Mouse (Mus musculus) myocyte (in vitro differentiated cells): ENCODE measurements around the gene Klhl9. TPM values are rescaled to one million over a fixed set of nuclear protein-coding genes. Genes with fewer than 3 reads are reported as not detected.

Experiments
- H3K27me3 ChIP-seq: one replicate; pipeline ENCODE4 v1.6.1; 2011; ENCODE audit not compliant: control insufficient read depth, insufficient read depth, insufficient read length
- H3K36me3 ChIP-seq: one replicate; pipeline ENCODE4 v1.6.1; 2011; ENCODE audit not compliant: control insufficient read depth, insufficient read depth
- H3K4me2 ChIP-seq: one replicate; pipeline ENCODE4 v1.6.1; 2011; ENCODE audit warnings: low read depth, control low read depth
- H3K4me3 ChIP-seq: one replicate; pipeline ENCODE4 v1.5.1; 2011; ENCODE audit warnings: mild to moderate bottlenecking, control low read depth, moderate library complexity
- H3K79me2 ChIP-seq: one replicate; pipeline ENCODE4 v1.6.1; 2011; ENCODE audit not compliant: control insufficient read depth, insufficient read depth
- H3ac ChIP-seq: one replicate; pipeline ENCODE4 v1.6.1; 2011; ENCODE audit not compliant: control insufficient read depth, insufficient read length
- CEBPB ChIP-seq: IDR thresholded peaks from 2 replicates; pipeline ENCODE4 v1.6.1; 2011; ENCODE audit warnings: mild to moderate bottlenecking, moderate library complexity; ENCODE audit not compliant: poor library complexity, insufficient read depth, severe bottlenecking
- E2F4 ChIP-seq: IDR thresholded peaks from one replicate; pipeline ENCODE4 v1.6.1; 2011; ENCODE audit warnings: mild to moderate bottlenecking, control low read depth, moderate library complexity; ENCODE audit not compliant: insufficient read depth
- MAX ChIP-seq: IDR thresholded peaks from one replicate; pipeline ENCODE4 v1.6.1; 2011; ENCODE audit warnings: low read depth, mild to moderate bottlenecking, control low read depth
- MYOD1 ChIP-seq, 3 experiments: IDR thresholded peaks; one replicate each; pipeline ENCODE4 v1.6.1; 2011; ENCODE audit warnings: control low read depth in 2 of 3, low read depth in 2 of 3, mild to moderate bottlenecking in 2 of 3, moderate library complexity in 1 of 3; ENCODE audit not compliant: insufficient read length in 2 of 3, control insufficient read depth in 1 of 3
- MYOG ChIP-seq, 3 experiments: IDR thresholded peaks; one replicate each; pipeline ENCODE4 v1.6.1; 2011; ENCODE audit warnings: control low read depth in 2 of 3, low read depth in 2 of 3, mild to moderate bottlenecking in 2 of 3; ENCODE audit not compliant: insufficient read length in 2 of 3, control insufficient read depth in 1 of 3, insufficient read depth in 1 of 3
- POLR2A ChIP-seq: IDR thresholded peaks from one replicate; pipeline ENCODE4 v1.6.1; 2011; ENCODE audit warnings: low read depth, mild to moderate bottlenecking, control low read depth, moderate library complexity; ENCODE audit not compliant: insufficient read length
- POLR2AphosphoS2 ChIP-seq: IDR thresholded peaks from one replicate; pipeline ENCODE4 v1.6.1; 2011; ENCODE audit warnings: low read depth, control low read depth; ENCODE audit not compliant: insufficient read length
- REST ChIP-seq: IDR thresholded peaks from one replicate; pipeline ENCODE4 v1.6.1; 2011; ENCODE audit warnings: mild to moderate bottlenecking, control low read depth, moderate library complexity; ENCODE audit not compliant: insufficient read depth, insufficient read length
- SRF ChIP-seq: IDR thresholded peaks from one replicate; pipeline ENCODE4 v1.6.1; 2011; ENCODE audit warnings: low read depth; ENCODE audit not compliant: control insufficient read depth, insufficient read length
- TCF12 ChIP-seq: IDR thresholded peaks from one replicate; pipeline ENCODE4 v1.6.1; 2011; ENCODE audit warnings: mild to moderate bottlenecking, control low read depth; ENCODE audit not compliant: poor library complexity, insufficient read depth, severe bottlenecking
- TCF3 ChIP-seq: IDR thresholded peaks from one replicate; pipeline ENCODE4 v1.6.1; 2011; ENCODE audit warnings: low read depth, control low read depth; ENCODE audit not compliant: insufficient read length
- USF1 ChIP-seq: IDR thresholded peaks from one replicate; pipeline ENCODE4 v1.6.1; 2011; ENCODE audit warnings: low read depth, mild to moderate bottlenecking, control low read depth, moderate library complexity
- polyA plus RNA-seq: library from polyadenylated mRNA; unstranded; fragments of >200 nt; fragmentation: generic; extraction: Trizol; gene quantifications from one replicate; pipeline ENCODE4 v1.2.1, GENCODE M21; 2012; ENCODE audit warnings: missing spikeins

Klhl9 gene
- polyA plus RNA-seq, 1 experiment: 12.0 TPM

- no peak for TF ChIP-seq MYOG (IDR thresholded peaks at IDR 0.05; ENCODE audit: control insufficient read depth in 1 of 3, insufficient read depth in 1 of 3, insufficient read length in 2 of 3, low read depth in 2 of 3)
- TF ChIP-seq USF1: no peak
- TF ChIP-seq SRF: no peak
- no peak for TF ChIP-seq REST
- TF ChIP-seq MYOD1 (IDR thresholded peaks at IDR 0.05; ENCODE audit: control insufficient read depth in 1 of 3, insufficient read length in 2 of 3, low read depth in 2 of 3): no peak
- TF ChIP-seq TCF12: no peak
- TF ChIP-seq CEBPB: no peak
- no peak for TF ChIP-seq TCF3
- no peak for TF ChIP-seq POLR2AphosphoS2
- no peak for TF ChIP-seq POLR2A
- no peak for TF ChIP-seq E2F4
- no peak for TF ChIP-seq MAX
Measured at GRCm38 (mm10) chr4:88739036-88739435, 16.8 kb upstream of the Klhl9 start.

GRCm38 (mm10) chr4:88738480-88738879 lies 16.2 kb upstream of the Klhl9 start:
- TF ChIP-seq TCF12 (no peak), MAX (no peak), POLR2AphosphoS2 (no peak), MYOD1 (IDR thresholded peaks at IDR 0.05; ENCODE audit: control insufficient read depth in 1 of 3, insufficient read length in 2 of 3, low read depth in 2 of 3) (no peak), CEBPB (no peak), SRF (no peak)
- no peak overlapping the region for H3K4me3 ChIP-seq
- H3K36me3 ChIP-seq: no peaks in the 10 kb centered on the region

More at GRCm38 (mm10) chr4:88739036-88739435, 16.8 kb upstream of the Klhl9 start:
- H3K4me2 ChIP-seq: no peak overlapping the region
- H3K27me3 ChIP-seq: no peaks in the 10 kb centered on the region
- H3K4me3 ChIP-seq: no peak overlapping the region
- H3ac ChIP-seq: no peak overlapping the region
- no peaks in the 10 kb centered on the region for H3K36me3 ChIP-seq
- H3K79me2 ChIP-seq: no peaks in the 10 kb centered on the region

GRCm38 (mm10) chr4:88727324-88727723 lies 5.1 kb upstream of the Klhl9 start:
- TF ChIP-seq POLR2AphosphoS2 (no peak), TCF12 (no peak), REST (no peak), MYOD1 (IDR thresholded peaks at IDR 0.05; ENCODE audit: control insufficient read depth in 1 of 3, insufficient read length in 2 of 3, low read depth in 2 of 3) (no peak), SRF (no peak), POLR2A (no peak), TCF3 (no peak), CEBPB (no peak), USF1 (no peak), MAX (no peak)
- H3K4me2 ChIP-seq: no peak overlapping the region
- no peaks in the 10 kb centered on the region for H3K36me3 ChIP-seq
- no peak overlapping the region for H3K4me3 ChIP-seq
- H3ac ChIP-seq: no peak overlapping the region
- H3K79me2 ChIP-seq: no peaks in the 10 kb centered on the region
- no peaks in the 10 kb centered on the region for H3K27me3 ChIP-seq

More at GRCm38 (mm10) chr4:88738480-88738879, 16.2 kb upstream of the Klhl9 start:
- H3K27me3 ChIP-seq: no peaks in the 10 kb centered on the region
- H3K4me2 ChIP-seq: no peak overlapping the region
- H3ac ChIP-seq: no peak overlapping the region
- no peaks in the 10 kb centered on the region for H3K79me2 ChIP-seq

- H3K79me2 ChIP-seq: peaks cover 3% of the 10 kb centered on the region
- H3K27me3 ChIP-seq: no peaks in the 10 kb centered on the region
- H3K4me3 ChIP-seq: no peak overlapping the region
- H3K4me2 ChIP-seq: no peak overlapping the region
- H3K36me3 ChIP-seq: no peaks in the 10 kb centered on the region
- no peak overlapping the region for H3ac ChIP-seq
- TF ChIP-seq TCF12: no peak
- no peak for TF ChIP-seq POLR2AphosphoS2
- TF ChIP-seq SRF: no peak
- TF ChIP-seq POLR2A: no peak
- TF ChIP-seq REST: no peak
- TF ChIP-seq MYOD1 (IDR thresholded peaks at IDR 0.05; ENCODE audit: control insufficient read depth in 1 of 3, insufficient read length in 2 of 3, low read depth in 2 of 3): no peak
- no peak for TF ChIP-seq TCF3
- no peak for TF ChIP-seq USF1
Measured at GRCm38 (mm10) chr4:88726727-88727126, 4.5 kb upstream of the Klhl9 start.

GRCm38 (mm10) chr4:88723497-88724090 lies 1.3 kb upstream of the Klhl9 start:
- TF ChIP-seq REST (no peak), MYOG (IDR thresholded peaks at IDR 0.05; ENCODE audit: control insufficient read depth in 1 of 3, insufficient read depth in 1 of 3, insufficient read length in 2 of 3, low read depth in 2 of 3) (no peak), CEBPB (no peak), TCF12 (no peak), MYOD1 (IDR thresholded peaks at IDR 0.05; ENCODE audit: control insufficient read depth in 1 of 3, insufficient read length in 2 of 3, low read depth in 2 of 3) (no peak), SRF (no peak), POLR2AphosphoS2 (no peak), USF1 (no peak), POLR2A (no peak), E2F4 (no peak), TCF3 (no peak), MAX (no peak)
- peaks cover 7% of the 10 kb centered on the region for H3K36me3 ChIP-seq
- no peak overlapping the region for H3K4me2 ChIP-seq
- H3ac ChIP-seq: no peak overlapping the region
- H3K79me2 ChIP-seq: peaks cover 35% of the 10 kb centered on the region
- H3K27me3 ChIP-seq: no peaks in the 10 kb centered on the region
- no peak overlapping the region for H3K4me3 ChIP-seq
